Mouse (Mus musculus): Measurements from ENCODE around the gene Oaz2.

GRCm38 (mm10) chr9:65648730-65649129 lies 19.1 kb upstream of the Oaz2 start:
- TF ChIP-seq MYOG (IDR thresholded peaks at IDR 0.05; ENCODE audit: control insufficient read depth in 1 of 3, insufficient read depth in 1 of 3, insufficient read length in 2 of 3, low read depth in 2 of 3) (no peak), CEBPB (IDR thresholded peaks at IDR 0.05; ENCODE audit: insufficient read depth, poor library complexity, severe bottlenecking) (no peak), POLR2A (IDR thresholded peaks at IDR 0.05; ENCODE audit: insufficient read length, low read depth) (no peak), MAX (IDR thresholded peaks at IDR 0.05; ENCODE audit: low read depth) (no peak), POLR2AphosphoS2 (IDR thresholded peaks at IDR 0.05; ENCODE audit: insufficient read length, low read depth) (no peak), REST (IDR thresholded peaks at IDR 0.05; ENCODE audit: insufficient read depth, insufficient read length) (no peak), E2F4 (IDR thresholded peaks at IDR 0.05; ENCODE audit: insufficient read depth) (no peak)
